Mouse (Mus musculus): ENCODE measurements around the gene Gm20379.

Gene Gm20379

DNA sequence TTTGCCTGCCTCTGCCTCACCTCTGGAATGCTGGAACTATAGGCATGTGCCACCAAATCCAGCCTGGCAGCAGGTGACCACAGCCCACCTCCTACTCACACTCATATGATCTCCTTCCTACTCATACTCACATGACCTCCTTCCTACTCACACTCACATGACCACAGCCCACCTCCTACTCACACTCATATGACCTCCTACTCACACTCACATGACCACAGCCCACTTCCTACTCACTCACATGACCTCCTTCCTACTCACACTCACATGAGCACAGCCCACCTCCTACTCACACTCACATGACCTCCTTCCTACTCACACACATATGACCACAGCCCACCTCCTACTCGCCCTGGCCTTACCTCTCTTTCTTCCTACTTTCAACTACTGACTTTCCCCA, 31.1 kb downstream of the Gm20379 start:
- no peak for DNase-seq (ENCODE audit: low read depth, low spot score)

DNA sequence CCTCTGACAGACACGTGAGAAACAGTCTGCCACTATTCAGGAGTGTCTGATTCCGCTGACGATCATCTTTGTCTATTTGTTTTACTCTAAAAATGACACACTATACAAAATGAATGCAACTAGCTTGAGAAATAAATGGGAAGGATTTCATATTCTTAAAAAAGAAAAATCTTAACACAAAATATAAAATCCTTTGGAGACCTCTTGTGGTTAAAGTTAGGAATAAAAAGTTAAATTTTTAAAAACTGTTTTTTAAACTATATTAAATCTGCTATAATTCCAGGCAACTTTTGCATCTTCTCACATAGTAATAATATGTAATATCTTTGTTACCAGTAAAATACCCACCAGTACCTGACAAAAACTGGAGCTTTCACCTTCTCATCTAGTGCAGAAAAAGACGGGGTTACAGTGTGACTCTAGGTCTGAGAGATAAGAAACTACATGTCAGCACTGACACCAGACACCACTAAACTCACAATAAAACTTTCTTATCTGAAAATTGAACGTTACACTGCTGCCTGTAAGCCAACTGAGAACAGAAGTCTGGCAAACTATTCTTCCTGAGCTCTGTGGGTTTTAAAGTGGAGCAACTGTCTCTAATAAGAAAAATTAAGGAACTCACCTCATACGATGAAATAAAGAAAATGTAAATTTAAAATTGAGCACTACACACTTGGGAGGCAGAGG, 32.1 kb downstream of the Gm20379 start:
- DNase-seq (ENCODE audit: low read depth, low spot score): no peak

DNA sequence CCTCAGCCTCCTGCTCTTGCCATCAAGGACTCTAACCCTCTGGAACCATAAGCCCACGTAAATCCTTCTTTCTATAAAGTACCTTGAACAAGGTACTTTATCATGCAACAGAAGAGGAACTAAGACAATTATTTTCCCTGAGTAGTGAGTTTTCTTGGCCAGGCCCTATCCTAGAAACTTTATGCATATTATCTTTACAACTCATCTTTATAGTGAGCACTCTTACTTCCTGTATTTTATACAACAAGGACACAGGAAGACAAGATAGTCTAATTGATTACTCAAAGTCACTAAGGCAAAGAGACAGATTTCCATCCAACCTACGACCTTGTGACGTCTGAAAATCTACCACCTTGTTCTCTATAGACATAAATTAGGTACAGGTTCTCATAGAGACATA, 34.0 kb downstream of the Gm20379 start:
- DNase-seq (ENCODE audit: low read depth, low spot score): no peak

DNA sequence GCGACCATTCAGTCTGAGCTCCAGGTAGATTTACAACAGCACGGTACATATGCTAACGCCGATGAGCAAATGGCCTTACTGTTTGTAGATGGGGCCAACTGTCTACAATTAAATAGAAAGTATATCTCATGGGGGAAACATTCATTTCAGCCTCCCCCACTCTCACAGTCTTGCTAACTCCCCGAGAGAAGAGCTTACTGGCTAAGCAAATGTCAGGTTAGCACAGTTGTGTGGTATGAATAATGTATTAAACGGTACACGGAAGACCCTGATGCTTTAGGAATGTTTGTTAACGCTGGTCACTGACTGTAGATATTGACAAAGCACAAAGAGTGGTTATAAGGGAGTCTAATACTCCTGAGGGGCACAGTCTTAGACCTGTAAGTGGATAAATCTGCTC, 38.3 kb downstream of the Gm20379 start:
- no peak for DNase-seq (ENCODE audit: low read depth, low spot score)

DNA sequence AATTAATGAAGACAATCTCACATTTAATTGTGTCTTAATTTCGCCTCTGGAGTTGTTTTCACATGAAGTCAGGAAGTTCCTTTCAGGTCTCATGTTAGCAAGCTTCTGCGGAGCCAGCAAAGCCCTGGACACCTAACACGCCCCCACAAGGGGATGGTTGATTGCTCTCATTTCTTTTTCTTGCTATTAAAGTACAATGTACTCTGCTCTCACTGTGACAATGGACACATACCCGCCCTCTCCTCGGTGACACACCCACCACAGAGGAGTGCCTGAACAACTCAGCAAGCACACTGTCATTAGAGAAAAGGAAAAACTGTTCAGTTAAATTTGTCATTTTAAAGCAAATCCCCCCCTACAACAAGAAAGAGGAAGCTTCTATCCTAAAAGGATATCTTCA, 40.6 kb downstream of the Gm20379 start:
- no peak for DNase-seq (ENCODE audit: low read depth, low spot score)

DNA sequence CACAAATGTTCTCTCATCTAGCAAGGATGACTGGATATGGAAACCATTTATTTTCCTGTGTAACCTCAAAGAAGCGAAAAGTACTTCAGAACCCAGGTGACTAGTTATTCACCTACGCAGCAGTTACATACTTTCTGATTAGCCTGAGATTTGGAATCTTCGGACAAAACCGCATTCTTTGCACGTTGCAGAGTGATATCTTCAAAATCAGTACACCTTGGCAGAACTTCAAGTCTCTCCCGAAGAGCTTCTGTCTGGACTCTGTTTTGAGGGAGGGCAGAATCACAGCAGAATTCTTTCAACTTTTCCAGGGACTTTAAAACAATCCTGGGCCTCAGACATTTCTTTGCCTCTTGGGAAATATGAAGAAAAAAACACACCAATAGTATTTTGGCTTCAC, 45.3 kb downstream of the Gm20379 start:
- no peak for DNase-seq (ENCODE audit: low read depth, low spot score)

DNA sequence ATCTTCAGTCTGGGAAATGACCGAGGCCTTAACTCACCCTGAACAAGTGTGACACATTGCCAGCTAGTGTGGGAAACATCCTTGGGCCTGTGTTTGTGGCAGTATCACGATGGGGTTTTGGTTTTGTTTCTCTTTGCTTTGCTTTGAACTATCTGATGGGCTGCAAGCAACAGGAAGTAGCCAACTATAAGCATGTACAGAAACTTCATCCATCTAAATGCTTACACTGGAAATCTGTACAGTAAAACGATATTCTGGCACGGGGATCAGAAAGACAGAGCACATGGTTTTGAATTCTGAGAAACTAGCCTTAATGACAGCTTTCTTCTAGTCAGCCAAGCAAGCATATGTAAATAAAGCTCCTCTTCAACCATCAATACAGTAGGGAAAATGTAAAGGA, 48.2 kb downstream of the Gm20379 start:
- DNase-seq (ENCODE audit: low read depth, low spot score): no peak

DNA sequence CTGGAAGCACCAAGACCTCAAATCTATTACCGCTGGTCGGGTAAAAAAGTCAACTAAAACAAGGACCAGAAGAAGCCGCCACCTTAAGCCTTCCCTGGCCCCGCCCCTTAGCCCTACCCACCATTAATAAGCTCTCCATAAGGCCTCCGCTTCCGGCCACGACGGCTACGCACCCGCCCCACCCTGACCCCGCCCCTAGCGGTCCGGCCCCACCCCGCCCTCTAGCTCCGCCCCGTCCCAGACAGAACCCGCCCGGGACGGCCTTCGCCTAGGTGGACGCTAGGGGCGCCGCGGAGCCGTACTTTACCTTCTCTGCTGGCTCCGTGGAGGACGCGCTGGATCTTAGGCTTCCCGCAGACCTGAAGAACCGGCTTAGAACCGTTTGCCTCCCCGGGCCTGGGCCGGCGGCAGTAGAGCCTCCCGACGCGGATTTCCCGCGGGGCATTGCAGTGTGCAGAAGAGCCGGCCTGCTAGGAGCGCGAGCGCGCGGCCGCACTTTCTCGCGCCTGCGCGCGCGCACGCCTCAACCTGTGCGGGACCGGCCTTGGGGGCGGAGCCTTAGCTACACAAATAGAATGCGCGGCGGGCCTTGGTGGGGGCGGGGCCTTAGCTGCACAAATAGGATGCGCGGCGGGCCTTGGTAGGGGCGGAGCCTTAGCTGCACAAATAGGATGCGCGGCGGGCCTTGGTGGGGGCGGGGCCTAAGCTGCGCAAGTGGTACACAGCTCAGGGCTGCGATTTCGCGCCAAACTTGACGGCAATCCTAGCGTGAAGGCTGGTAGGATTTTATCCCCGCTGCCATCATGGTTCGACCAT, 48.9 kb downstream of the Gm20379 start, which contains the start of the genes Dhfr and Msh3:
Gene Dhfr, plus strand, starts transcription at position 271 of the 816 bp plus-strand sequence.
Gene Msh3, minus strand, starts transcription at position 548 of the 816 bp plus-strand sequence.
- peak; percentile 98 for DNase-seq (ENCODE audit: low read depth, low spot score)

DNA sequence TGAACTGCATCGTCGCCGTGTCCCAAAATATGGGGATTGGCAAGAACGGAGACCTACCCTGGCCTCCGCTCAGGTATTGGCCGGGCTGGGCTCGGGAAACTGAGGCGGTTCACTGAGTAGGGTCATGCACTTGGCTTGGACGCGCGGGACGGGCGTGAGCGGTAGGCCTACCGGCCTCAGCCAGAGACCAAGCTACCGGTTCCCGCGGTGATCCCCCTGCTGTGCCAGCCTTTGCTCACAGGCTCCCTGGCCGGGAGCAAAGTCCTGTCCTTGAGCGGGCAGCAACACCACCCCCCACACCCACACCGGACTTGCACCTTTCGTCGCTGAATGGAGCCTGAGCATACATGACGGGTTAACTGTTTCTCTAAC, 49.5 kb downstream of the Gm20379 start:
- DNase-seq (ENCODE audit: low read depth, low spot score): no peak

DNA sequence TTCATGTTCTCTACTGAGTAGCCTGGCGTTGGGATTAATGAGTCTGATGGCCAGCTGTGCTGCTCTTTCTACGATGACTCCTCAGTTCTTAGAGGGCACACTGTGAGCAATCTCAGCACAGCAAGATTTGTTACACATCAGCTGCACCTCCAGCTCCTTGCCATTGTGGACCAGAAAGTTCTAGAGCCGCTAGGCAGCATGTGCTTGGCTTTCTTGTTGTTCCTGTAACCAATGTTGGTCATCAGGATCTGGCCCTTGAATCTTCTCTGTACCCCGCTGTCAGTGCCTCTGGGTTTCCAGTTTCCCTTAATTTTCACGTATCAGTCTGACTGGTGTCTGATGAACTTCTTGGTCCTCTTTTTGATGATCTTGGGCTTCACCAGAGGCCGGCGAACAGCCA, 50.6 kb downstream of the Gm20379 start:
- no peak for DNase-seq (ENCODE audit: low read depth, low spot score)

Measured in brain, embryonic 18.5 days (tissue).